ENCODE assay signal across 12 mouse cellular contexts in the genomic region with DNA sequence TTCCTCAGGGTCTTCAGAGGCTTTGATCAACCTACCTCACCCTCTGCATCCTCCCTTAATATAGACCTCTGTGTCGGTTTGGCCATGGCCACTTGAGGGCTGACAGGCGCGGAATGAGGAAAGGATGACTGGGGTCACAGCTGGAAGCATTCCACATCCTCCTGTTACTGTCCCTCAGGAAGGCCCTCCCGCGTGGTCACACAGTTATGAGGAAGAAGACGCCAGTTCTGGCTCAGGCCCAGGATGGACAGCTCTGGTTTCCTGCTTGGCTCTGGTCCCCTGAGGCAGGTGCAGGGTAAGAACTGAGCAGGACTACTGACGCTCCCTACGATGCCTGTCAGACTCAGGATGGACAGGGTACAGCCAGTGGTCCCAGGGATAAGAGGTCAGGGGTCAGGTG. TPM values are rescaled to one million over a fixed set of nuclear protein-coding genes. Genes with fewer than 3 reads are reported as not detected.
DNase-seq lines count a peak whose midpoint lies in the region; ATAC-seq and TF ChIP-seq lines count a peak whose summit lies in the region.
"Had no signal": no experiment of that assay in that cellular context is flagged by ENCODE, and none has a peak within 500 bp of the region (broad histone marks: within the 10 kb centered on the region; RNA-seq: fewer than 3 reads in every experiment).

No protein-coding gene starts in this region.

- peak; percentile 48 for DNase-seq in left cerebral cortex, postnatal 4 days
- DNase-seq in left cerebral cortex, adult 11 months (ENCODE audit: low spot score): no peak
- peak; percentile 64 for DNase-seq in embryonic facial prominence, embryonic 14.5 days (ENCODE audit: low spot score)
- no peak for DNase-seq in limb, embryonic 11.5 days (ENCODE audit: low spot score)
- DNase-seq in thymus, postnatal 36 days: no peak

- WGBS in embryonic facial prominence, embryonic 14.5 days: 41% methylated on average over 8 of the region's 8 CpGs
- WGBS in heart, embryonic 13.5 days: 37% methylated on average over 8 of the region's 8 CpGs
- 54% methylated on average over 8 of the region's 8 CpGs for WGBS in limb, embryonic 11.5 days
- WGBS in intestine, postnatal 0 days: 45% methylated on average over 8 of the region's 8 CpGs

- intact Hi-C loops in left cerebral cortex, postnatal 4 days (cut with DNase I): no loop called here

- no peak for ATAC-seq in embryonic facial prominence, embryonic 14.5 days (ENCODE audit: low read depth)
- ATAC-seq in heart, embryonic 13.5 days (ENCODE audit: extremely low read depth, insufficient number of reproducible peaks, low FRiP score, low TSS enrichment): no peak
- no peak for ATAC-seq in limb, embryonic 11.5 days (ENCODE audit: insufficient number of reproducible peaks, low FRiP score, low TSS enrichment, low read depth)
- ATAC-seq in intestine, postnatal 0 days: no peak
- ATAC-seq: hindbrain, postnatal 0 days had no signal

- H3K4me1 ChIP-seq in embryonic facial prominence, embryonic 14.5 days (ENCODE audit: control insufficient read depth, insufficient read depth, low read length): peaks cover 14% of the 10 kb centered on the region
- peaks cover 54% of the 10 kb centered on the region for H3K4me1 ChIP-seq in heart, embryonic 13.5 days
- H3K4me1 ChIP-seq in limb, embryonic 11.5 days (ENCODE audit: control insufficient read depth, insufficient read depth, low read length): peaks cover 35% of the 10 kb centered on the region
- no peaks in the 10 kb centered on the region for H3K4me1 ChIP-seq in intestine, postnatal 0 days (replicated peaks; ENCODE audit: control insufficient read depth, insufficient read depth, low read length)

- no peaks in the 10 kb centered on the region for H3K27me3 ChIP-seq in embryonic facial prominence, embryonic 14.5 days (replicated peaks; ENCODE audit: control insufficient read depth, insufficient read depth, low read length)
- no peaks in the 10 kb centered on the region for H3K27me3 ChIP-seq in heart, embryonic 13.5 days (replicated peaks)
- H3K27me3 ChIP-seq in limb, embryonic 11.5 days (ENCODE audit: control insufficient read depth, insufficient read depth, low read length): no peaks in the 10 kb centered on the region
- H3K27me3 ChIP-seq in intestine, postnatal 0 days (replicated peaks; ENCODE audit: control insufficient read depth, insufficient read depth, low read length): no peaks in the 10 kb centered on the region
- H3K27me3 ChIP-seq: embryonic facial prominence, embryonic 15.5 days had no signal

- no peak overlapping the region for H3K4me3 ChIP-seq in embryonic facial prominence, embryonic 14.5 days (ENCODE audit: low read depth, low read length)
- H3K4me3 ChIP-seq in heart, embryonic 13.5 days: no peak overlapping the region
- no peak overlapping the region for H3K4me3 ChIP-seq in limb, embryonic 11.5 days (ENCODE audit: low read depth, low read length)
- no peak overlapping the region for H3K4me3 ChIP-seq in intestine, postnatal 0 days (ENCODE audit: low read depth, low read length)
- H3K4me3 ChIP-seq: embryonic facial prominence, embryonic 15.5 days had no signal

- H3K27ac ChIP-seq in embryonic facial prominence, embryonic 14.5 days (replicated peaks; ENCODE audit: low read depth, low read length): no peak overlapping the region
- H3K27ac ChIP-seq in heart, embryonic 13.5 days (replicated peaks): 0 out of 2 replicates have a peak overlapping the region, but pooled peaks have one; percentile 8
- H3K27ac ChIP-seq in limb, embryonic 11.5 days (replicated peaks; ENCODE audit: low read depth, low read length): 0 out of 2 replicates have a peak overlapping the region, but pooled peaks have one; percentile 33
- no peak overlapping the region for H3K27ac ChIP-seq in intestine, postnatal 0 days (ENCODE audit: low read depth, low read length)
- H3K27ac ChIP-seq: embryonic facial prominence, embryonic 15.5 days had no signal

- no peak overlapping the region for H3K9ac ChIP-seq in embryonic facial prominence, embryonic 14.5 days (ENCODE audit: low read depth, low read length)
- H3K9ac ChIP-seq in heart, embryonic 13.5 days: peak overlapping the region; percentile 53; the same call in 1 of the 2 replicates
- H3K9ac ChIP-seq in limb, embryonic 11.5 days (ENCODE audit: low read length): no peak overlapping the region
- no peak overlapping the region for H3K9ac ChIP-seq in intestine, postnatal 0 days (ENCODE audit: low read depth, low read length)
- H3K9ac ChIP-seq: embryonic facial prominence, embryonic 15.5 days had no signal

- TF ChIP-seq CTCF in intestine, postnatal 0 days (IDR thresholded peaks at IDR 0.05; ENCODE audit: low read depth): no peak

- no peaks in the 10 kb centered on the region for H3K9me3 ChIP-seq in embryonic facial prominence, embryonic 14.5 days (ENCODE audit: control insufficient read depth, low read length)
- H3K9me3 ChIP-seq in heart, embryonic 13.5 days: no peaks in the 10 kb centered on the region
- no peaks in the 10 kb centered on the region for H3K9me3 ChIP-seq in limb, embryonic 11.5 days (ENCODE audit: control insufficient read depth, low read length)
- H3K9me3 ChIP-seq in intestine, postnatal 0 days (ENCODE audit: control insufficient read depth): no peaks in the 10 kb centered on the region
- H3K9me3 ChIP-seq: embryonic facial prominence, embryonic 15.5 days; G1E had no signal

- no peak overlapping the region for H3K4me2 ChIP-seq in embryonic facial prominence, embryonic 14.5 days (ENCODE audit: low read depth, low read length)
- H3K4me2 ChIP-seq in heart, embryonic 13.5 days: no peak overlapping the region
- no peak overlapping the region for H3K4me2 ChIP-seq in limb, embryonic 11.5 days (ENCODE audit: low read depth, severe bottlenecking)
- no peak overlapping the region for H3K4me2 ChIP-seq in intestine, postnatal 0 days (replicated peaks; ENCODE audit: low read depth)
- H3K4me2 ChIP-seq: embryonic facial prominence, embryonic 15.5 days; liver, embryonic 11.5 days had no signal

- H3K36me3 ChIP-seq in embryonic facial prominence, embryonic 14.5 days (ENCODE audit: control insufficient read depth, insufficient read depth, low read length): no peaks in the 10 kb centered on the region
- no peaks in the 10 kb centered on the region for H3K36me3 ChIP-seq in heart, embryonic 13.5 days
- no peaks in the 10 kb centered on the region for H3K36me3 ChIP-seq in limb, embryonic 11.5 days (ENCODE audit: control insufficient read depth, insufficient read depth, low read length)
- no peaks in the 10 kb centered on the region for H3K36me3 ChIP-seq in intestine, postnatal 0 days (ENCODE audit: control insufficient read depth, insufficient read depth)
- H3K36me3 ChIP-seq: embryonic facial prominence, embryonic 15.5 days; G1E had no signal

RNA-seq across cellular contexts. Expression of a gene that starts 1.3 kb away (rescaled TPM):
- total RNA-seq in left cerebral cortex, postnatal 4 days (2021): under 1 TPM; 0.42 to 0.44 TPM
- polyA plus RNA-seq in embryonic facial prominence, embryonic 14.5 days (2014; fragmentation: Nextera tagmentation; extraction: Ambion mirVana): 0.48 and 1.1 TPM in 2 replicates
- 0.31 and 0.50 TPM in 2 replicates for polyA plus RNA-seq in heart, embryonic 13.5 days (2015; fragmentation: Nextera tagmentation; extraction: Ambion mirVana)
- polyA plus RNA-seq in limb, embryonic 11.5 days (2014; fragmentation: Nextera tagmentation; extraction: Ambion mirVana): 0.21 and 0.47 TPM in 2 replicates
- 0.14 and 0.16 TPM in 2 replicates for polyA plus RNA-seq in intestine, postnatal 0 days (2015; fragmentation: Nextera tagmentation; extraction: Ambion mirVana)
- total RNA-seq: monocyte, adult 5-6 weeks had no signal
- polyA plus RNA-seq: G1E had no signal

RNA-seq across cellular contexts. Expression of a gene that starts 11.7 kb away (rescaled TPM):
- 1,000 to 10,000 TPM; 3,514 to 3,537 TPM for total RNA-seq in left cerebral cortex, postnatal 4 days (2021)
- polyA plus RNA-seq in embryonic facial prominence, embryonic 14.5 days (2014; fragmentation: Nextera tagmentation; extraction: Ambion mirVana): 2,264 and 2,593 TPM in 2 replicates
- polyA plus RNA-seq in heart, embryonic 13.5 days (2015; fragmentation: Nextera tagmentation; extraction: Ambion mirVana): 1,234 and 1,290 TPM in 2 replicates
- 2,996 and 3,123 TPM in 2 replicates for polyA plus RNA-seq in limb, embryonic 11.5 days (2014; fragmentation: Nextera tagmentation; extraction: Ambion mirVana)
- polyA plus RNA-seq in intestine, postnatal 0 days (2015; fragmentation: Nextera tagmentation; extraction: Ambion mirVana): 1,513 and 1,605 TPM in 2 replicates

RNA-seq across cellular contexts. Expression of a gene that starts 18.5 kb away (rescaled TPM):
- 100 to 1,000 TPM in 1 of 2 experiments, 10 to 100 TPM in 1; 94.5 to 100 TPM for total RNA-seq in left cerebral cortex, postnatal 4 days (2021)
- 30.0 and 32.7 TPM in 2 replicates for polyA plus RNA-seq in embryonic facial prominence, embryonic 14.5 days (2014; fragmentation: Nextera tagmentation; extraction: Ambion mirVana)
- polyA plus RNA-seq in heart, embryonic 13.5 days (2015; fragmentation: Nextera tagmentation; extraction: Ambion mirVana): 29.1 and 33.5 TPM in 2 replicates
- 30.4 and 33.1 TPM in 2 replicates for polyA plus RNA-seq in limb, embryonic 11.5 days (2014; fragmentation: Nextera tagmentation; extraction: Ambion mirVana)
- polyA plus RNA-seq in intestine, postnatal 0 days (2015; fragmentation: Nextera tagmentation; extraction: Ambion mirVana): 9.7 and 11.7 TPM in 2 replicates

Comparison
In these comparisons a context has a peak if more than half of its experiments do, and no peak if none do; other contexts are left out.
1. DNase-seq: peak in left cerebral cortex, postnatal 4 days (single experiment) and embryonic facial prominence, embryonic 14.5 days (single experiment); none in left cerebral cortex, adult 11 months (single experiment), limb, embryonic 11.5 days (single experiment) and thymus, postnatal 36 days (0 of 2).
2. H3K27ac ChIP-seq: peak in heart, embryonic 13.5 days (single experiment) and limb, embryonic 11.5 days (single experiment); none in embryonic facial prominence, embryonic 14.5 days (single experiment) and intestine, postnatal 0 days (single experiment).